Mouse (Mus musculus) hindbrain, postnatal 0 days (tissue): ENCODE measurements around the gene Pced1b. TPM values are rescaled to one million over a fixed set of nuclear protein-coding genes. Genes with fewer than 3 reads are reported as not detected.

Experiments used
- ATAC-seq: fragments of 200-750 bp; cut with Nextera tagmentation; 2 replicates; pipeline ENCODE4 v1.8.0; 2017; ENCODE audit warnings: mild to moderate bottlenecking, moderate TSS enrichment, moderate library complexity
- DNase-seq: peaks from one replicate; pipeline ENCODE4 v3.0.0-alpha.2; 2015; ENCODE audit warnings: low spot score
- H3K27ac ChIP-seq: fragments of 300-500 bp; sonication (generic); 2 replicates; pipeline ENCODE4 v1.5.1; 2014; ENCODE audit warnings: mild to moderate bottlenecking
- H3K27me3 ChIP-seq: fragments of 300-500 bp; sonication (generic); 2 replicates; pipeline ENCODE4 v1.6.1; 2014; ENCODE audit warnings: low read length, mixed read lengths; ENCODE audit not compliant: insufficient read depth
- H3K36me3 ChIP-seq: fragments of 300-500 bp; sonication (generic); 2 replicates; pipeline ENCODE4 v1.6.1; 2014; ENCODE audit warnings: low read length, mixed read lengths; ENCODE audit not compliant: insufficient read depth
- H3K4me1 ChIP-seq: fragments of 300-500 bp; sonication (generic); 2 replicates; pipeline ENCODE4 v1.6.1; 2014; ENCODE audit warnings: antibody characterized with exemption, low read length, mixed read lengths; ENCODE audit not compliant: insufficient read depth
- H3K4me2 ChIP-seq: fragments of 300-500 bp; sonication (generic); 2 replicates; pipeline ENCODE4 v1.6.1; 2014; ENCODE audit warnings: low read depth, mild to moderate bottlenecking, low read length, moderate library complexity, mixed read lengths
- H3K4me3 ChIP-seq: fragments of 300-500 bp; sonication (generic); 2 replicates; pipeline ENCODE4 v1.5.1; 2014; ENCODE audit warnings: low read length
- H3K9ac ChIP-seq: fragments of 300-500 bp; sonication (generic); replicated peaks from 2 replicates; pipeline ENCODE4 v1.6.1; 2014; ENCODE audit warnings: mild to moderate bottlenecking, low read length, moderate library complexity, mixed read lengths
- H3K9me3 ChIP-seq: fragments of 300-500 bp; sonication (generic); 2 replicates; pipeline ENCODE4 v1.6.1; 2016; ENCODE audit warnings: low read length, mixed read lengths
- CTCF ChIP-seq: IDR thresholded peaks from 2 replicates; pipeline ENCODE4 v1.5.1; 2016; ENCODE audit warnings: antibody characterized with exemption, control low read depth, low read depth
- WGBS: fragments of 180-500 bp; shearing (Covaris S2); extraction: QIAGEN DNeasy Blood & Tissue Kit; methylation state at CpG from one replicate; pipeline ENCODE4 v1.1.7; 2014; 5-methylcytosine and 5-hydroxymethylcytosine counted together
- polyA plus RNA-seq: library from polyadenylated mRNA; unstranded; fragments of >200 nt; fragmentation: Nextera tagmentation; extraction: Ambion mirVana; gene quantifications from 2 replicates; pipeline ENCODE4 v1.2.1, GENCODE M21; 2015
- total RNA-seq: library from RNA; depleted of rRNA; stranded (reverse); fragments of >200 nt; gene quantifications from 2 replicates; pipeline ENCODE4 v1.2.3, GENCODE M21; 2014

The Pced1b gene
- total and polyA plus RNA-seq, 2 experiments from 2014 or later = 5.0 to 6.7 TPM

DNA sequence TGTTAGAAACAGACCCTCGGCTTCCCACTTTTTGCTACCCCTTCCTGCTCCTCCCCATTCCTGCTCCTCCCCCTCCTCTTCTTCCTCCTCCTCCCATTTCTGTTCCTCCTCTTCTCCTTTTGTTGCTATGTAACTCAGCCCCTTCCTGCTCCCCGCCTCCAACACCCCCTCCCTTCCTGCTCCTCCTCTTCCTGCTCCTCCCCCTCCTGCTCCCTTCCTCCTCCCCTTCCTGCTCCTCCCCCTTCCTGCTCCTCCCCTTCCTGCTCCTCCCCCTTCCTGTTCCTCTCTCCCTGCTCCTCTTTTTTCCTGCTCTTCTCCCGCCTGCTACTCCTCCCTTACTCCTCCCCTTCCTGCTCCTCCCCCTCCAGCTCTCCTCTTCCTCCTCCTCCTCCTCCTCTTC is 8.9 kb downstream of the Pced1b start:
- WGBS = 92% methylated on average over 3 of the region's 3 CpGs
- H3K9ac ChIP-seq = no peak overlapping the region
- no peak for TF ChIP-seq CTCF
- no peak overlapping the region for H3K27ac ChIP-seq
- H3K27me3 ChIP-seq = no peaks in the 10 kb centered on the region
- ATAC-seq = no peak
- no peak for DNase-seq
- no peaks in the 10 kb centered on the region for H3K36me3 ChIP-seq
- no peak overlapping the region for H3K4me2 ChIP-seq
- 0 out of 2 replicates have a peak, but pooled peaks cover 4% of the 10 kb centered on the region for H3K4me1 ChIP-seq
- H3K4me3 ChIP-seq = no peak overlapping the region
- no peaks in the 10 kb centered on the region for H3K9me3 ChIP-seq

DNA sequence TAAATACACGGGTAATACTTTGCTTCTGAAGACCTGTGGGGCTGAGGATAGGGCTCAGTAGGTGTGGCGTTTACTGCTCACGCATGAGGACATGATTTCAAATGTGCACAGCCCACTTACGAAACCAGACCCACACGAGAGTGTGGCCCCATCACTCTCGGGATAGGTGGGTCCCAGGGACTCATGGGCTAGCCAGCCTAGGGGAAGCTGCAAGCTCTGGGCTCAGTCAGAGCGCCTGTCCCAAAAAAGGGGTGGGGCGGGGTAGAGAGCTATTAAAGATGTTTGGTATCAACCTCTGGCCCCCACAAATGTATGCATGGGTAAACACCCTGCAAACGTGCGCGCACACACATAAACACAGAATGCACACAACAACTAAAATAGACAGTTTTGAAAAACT is 9.5 kb downstream of the Pced1b start:
- H3K4me3 ChIP-seq = no peak overlapping the region
- TF ChIP-seq CTCF = no peak
- no peak overlapping the region for H3K27ac ChIP-seq
- H3K4me1 ChIP-seq = 0 out of 2 replicates have a peak, but pooled peaks cover 4% of the 10 kb centered on the region
- H3K36me3 ChIP-seq = no peaks in the 10 kb centered on the region
- no peak for DNase-seq
- no peak for ATAC-seq
- H3K9ac ChIP-seq = no peak overlapping the region
- H3K27me3 ChIP-seq = no peaks in the 10 kb centered on the region
- H3K9me3 ChIP-seq = no peaks in the 10 kb centered on the region
- no peak overlapping the region for H3K4me2 ChIP-seq
- 93% methylated on average over 11 of the region's 11 CpGs for WGBS

DNA sequence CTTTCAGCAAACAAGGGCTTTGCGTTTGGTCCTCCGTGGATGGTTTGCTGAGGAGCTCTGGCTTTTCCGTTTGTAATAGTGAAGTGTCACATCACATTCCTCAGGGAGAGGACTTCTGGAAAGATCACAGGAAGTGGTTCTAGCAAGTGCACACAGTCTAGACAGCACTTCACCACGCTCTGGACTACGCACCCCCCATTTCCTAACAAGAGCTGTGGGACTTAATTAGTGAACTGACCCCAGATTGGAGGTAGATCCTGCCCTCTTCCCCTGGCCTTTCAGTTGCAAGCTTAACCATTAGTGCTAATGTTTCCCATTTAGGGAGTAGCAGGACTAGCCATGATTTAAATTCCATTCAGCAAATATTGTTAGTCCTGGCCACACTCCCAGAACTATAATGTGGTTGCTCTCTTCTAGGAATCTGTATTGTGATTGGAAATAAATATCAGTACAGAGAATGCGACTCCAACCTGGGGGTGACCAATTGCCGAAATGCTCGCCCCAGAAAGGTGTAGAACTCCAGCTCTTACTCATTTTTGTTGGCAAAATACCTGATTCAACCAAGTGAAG is 10.4 kb downstream of the Pced1b start:
- no peak for TF ChIP-seq CTCF
- no peak for ATAC-seq
- no peak for DNase-seq
- no peak overlapping the region for H3K4me2 ChIP-seq
- no peak overlapping the region for H3K27ac ChIP-seq
- no peaks in the 10 kb centered on the region for H3K36me3 ChIP-seq
- H3K4me1 ChIP-seq = 0 out of 2 replicates have a peak, but pooled peaks cover 4% of the 10 kb centered on the region
- no peaks in the 10 kb centered on the region for H3K27me3 ChIP-seq
- 75% methylated on average over 8 of the region's 8 CpGs for WGBS
- H3K9me3 ChIP-seq = no peaks in the 10 kb centered on the region
- no peak overlapping the region for H3K4me3 ChIP-seq
- no peak overlapping the region for H3K9ac ChIP-seq

DNA sequence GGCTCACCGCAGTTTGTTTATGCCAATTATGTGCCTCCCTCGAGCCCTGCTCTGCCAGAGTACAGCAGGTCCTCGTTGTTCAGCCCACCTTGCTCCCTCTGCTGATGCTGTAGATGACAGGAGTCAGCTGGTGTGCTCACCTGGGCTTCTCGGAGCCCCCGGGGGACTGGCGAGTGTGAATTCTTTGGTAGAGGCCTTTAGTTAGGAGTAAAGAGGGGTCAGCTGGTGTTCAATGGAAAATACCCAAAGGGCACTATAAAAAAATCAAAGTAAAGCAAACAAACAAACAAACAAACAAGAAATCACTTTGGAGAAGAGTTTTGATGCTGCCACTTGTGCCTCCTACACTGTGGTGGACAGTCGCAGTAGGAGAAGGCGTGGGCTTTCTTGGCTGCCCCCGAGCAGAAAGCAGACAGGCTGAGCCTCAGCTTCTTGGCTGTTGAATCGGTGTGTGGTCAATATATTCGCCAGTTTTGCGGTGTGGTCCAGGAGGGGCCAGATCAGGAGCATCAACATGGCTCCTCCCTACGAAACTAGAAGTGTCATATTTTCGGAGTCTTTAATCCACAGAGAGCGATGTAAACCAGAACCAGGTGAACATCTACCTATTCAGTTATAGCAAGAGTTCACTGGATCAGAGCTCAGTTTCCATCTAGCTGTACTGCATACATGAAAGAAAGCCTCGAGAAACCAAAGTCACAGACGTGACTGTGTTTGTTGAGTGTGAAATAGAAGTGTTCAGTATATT is 11.8 kb downstream of the Pced1b start:
- no peaks in the 10 kb centered on the region for H3K9me3 ChIP-seq
- no peak overlapping the region for H3K4me2 ChIP-seq
- 0 out of 2 replicates have a peak, but pooled peaks cover 4% of the 10 kb centered on the region for H3K4me1 ChIP-seq
- H3K27ac ChIP-seq = no peak overlapping the region
- no peak overlapping the region for H3K4me3 ChIP-seq
- 77% methylated on average over 17 of the region's 17 CpGs for WGBS
- H3K36me3 ChIP-seq = no peaks in the 10 kb centered on the region
- no peak for DNase-seq
- no peak for TF ChIP-seq CTCF
- no peak overlapping the region for H3K9ac ChIP-seq
- H3K27me3 ChIP-seq = no peaks in the 10 kb centered on the region
- no peak for ATAC-seq

DNA sequence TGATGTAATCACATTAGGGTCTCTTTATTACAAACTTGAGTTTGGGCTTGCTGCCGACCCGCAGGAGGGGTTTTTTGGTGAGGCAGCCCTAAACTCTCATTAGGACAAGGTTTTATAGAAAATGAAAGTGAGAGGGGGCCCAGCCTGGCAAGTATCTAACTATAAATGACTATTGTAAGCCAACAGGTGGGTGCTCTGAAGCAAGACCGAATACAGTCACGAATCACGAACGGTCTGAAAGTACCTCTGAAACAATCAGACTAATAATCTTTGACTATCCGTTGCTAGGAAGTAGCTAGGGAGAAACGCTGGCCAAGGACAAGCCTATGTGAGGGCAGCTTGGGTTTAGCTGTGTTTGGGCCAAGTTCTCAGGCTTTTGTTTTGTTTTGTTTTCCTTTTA is 12.4 kb downstream of the Pced1b start:
- H3K4me1 ChIP-seq = 0 out of 2 replicates have a peak, but pooled peaks cover 4% of the 10 kb centered on the region
- H3K4me3 ChIP-seq = no peak overlapping the region
- no peak overlapping the region for H3K4me2 ChIP-seq
- no peak for DNase-seq
- no peaks in the 10 kb centered on the region for H3K36me3 ChIP-seq
- H3K27ac ChIP-seq = no peak overlapping the region
- no peak for ATAC-seq
- no peaks in the 10 kb centered on the region for H3K27me3 ChIP-seq
- no peak for TF ChIP-seq CTCF
- H3K9me3 ChIP-seq = no peaks in the 10 kb centered on the region
- WGBS = 49% methylated on average over 8 of the region's 8 CpGs
- H3K9ac ChIP-seq = no peak overlapping the region

DNA sequence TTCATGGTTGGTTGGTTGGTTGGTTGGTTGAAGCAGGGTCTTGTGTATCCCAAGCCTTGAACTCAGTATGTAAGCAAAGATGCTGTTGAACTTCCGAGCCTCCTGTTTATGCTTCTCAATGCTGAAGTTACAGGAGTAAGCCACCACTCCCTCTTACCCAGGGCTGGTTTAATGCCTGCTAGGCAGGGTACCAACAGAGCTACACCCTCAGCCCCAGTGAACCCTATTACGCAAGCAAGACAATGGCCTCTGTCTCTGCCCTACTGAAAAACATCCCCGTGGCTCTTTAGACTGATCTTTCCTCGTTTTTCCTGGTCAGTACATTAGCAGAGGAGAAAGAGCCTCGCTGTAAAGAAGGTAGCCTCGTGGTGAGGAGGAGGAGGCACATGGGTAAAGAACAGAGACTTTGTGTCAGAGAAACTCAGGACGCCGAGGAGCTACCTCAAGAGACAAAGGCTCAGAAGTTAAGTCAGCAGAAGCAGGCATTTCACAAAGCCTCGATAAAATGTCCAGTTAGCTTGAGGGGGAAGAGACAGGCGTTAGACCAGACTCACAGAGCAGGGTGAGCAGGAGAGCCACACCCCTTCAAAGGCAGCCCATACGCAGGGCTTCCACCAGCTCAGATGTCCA is 13.2 kb downstream of the Pced1b start:
- no peak overlapping the region for H3K4me2 ChIP-seq
- no peak overlapping the region for H3K9ac ChIP-seq
- 0 out of 2 replicates have a peak, but pooled peaks cover 4% of the 10 kb centered on the region for H3K4me1 ChIP-seq
- H3K4me3 ChIP-seq = no peak overlapping the region
- H3K36me3 ChIP-seq = no peaks in the 10 kb centered on the region
- no peaks in the 10 kb centered on the region for H3K27me3 ChIP-seq
- WGBS = 73% methylated on average over 11 of the region's 11 CpGs
- TF ChIP-seq CTCF = no peak
- no peak overlapping the region for H3K27ac ChIP-seq
- H3K9me3 ChIP-seq = no peaks in the 10 kb centered on the region
- no peak for ATAC-seq
- no peak for DNase-seq
